Mouse (Mus musculus): ENCODE measurements around the gene Lsm11.

Lsm11 gene

GRCm38 (mm10) chr11:45944643-45945156 is at the start of gene Lsm11:
TSS of gene Lsm11 (minus strand) at chr11:45944935.
- DNase-seq = peak; percentile 98

- no peak for DNase-seq
Observed at GRCm38 (mm10) chr11:45992087-45992486, 47.4 kb upstream of the Lsm11 start.

- DNase-seq = no peak
Observed at GRCm38 (mm10) chr11:45991604-45992003, 46.9 kb upstream of the Lsm11 start.

- DNase-seq = no peak
Observed at GRCm38 (mm10) chr11:45980893-45981253, 36.1 kb upstream of the Lsm11 start.

- peak; percentile 73 for DNase-seq
Observed at GRCm38 (mm10) chr11:45979946-45980892, 35.5 kb upstream of the Lsm11 start, which contains the start of gene Sox30. TSS of gene Sox30 (plus strand) at chr11:45980310.

- DNase-seq = no peak
Observed at GRCm38 (mm10) chr11:45976061-45976460, 31.3 kb upstream of the Lsm11 start.

GRCm38 (mm10) chr11:45974466-45974865 is 29.7 kb upstream of the Lsm11 start:
- DNase-seq = no peak

GRCm38 (mm10) chr11:45973635-45974034 is 28.9 kb upstream of the Lsm11 start:
- no peak for DNase-seq

GRCm38 (mm10) chr11:45968466-45968865 is 23.7 kb upstream of the Lsm11 start:
- no peak for DNase-seq

GRCm38 (mm10) chr11:45966896-45967295 is 22.2 kb upstream of the Lsm11 start:
- no peak for DNase-seq

- peak; percentile 36 for DNase-seq
Observed at GRCm38 (mm10) chr11:45960003-45960402, 15.3 kb upstream of the Lsm11 start.

GRCm38 (mm10) chr11:45959598-45959997 is 14.9 kb upstream of the Lsm11 start:
- no peak for DNase-seq

- DNase-seq = peak; percentile 92
Observed at GRCm38 (mm10) chr11:45955127-45955627, 10.4 kb upstream of the Lsm11 start, which contains the start of gene Thg1l. TSS of gene Thg1l (minus strand) at chr11:45955494.

- no peak for DNase-seq
Observed at GRCm38 (mm10) chr11:45947491-45947890, 2.8 kb upstream of the Lsm11 start.

- DNase-seq = no peak
Observed at GRCm38 (mm10) chr11:45946796-45947195, 2.1 kb upstream of the Lsm11 start.

- peak; percentile 50 for DNase-seq
Observed at GRCm38 (mm10) chr11:45943891-45944642, 668 bp downstream of the Lsm11 start.

- no peak for DNase-seq
Observed at GRCm38 (mm10) chr11:45943108-45943705, 1.5 kb downstream of the Lsm11 start.

GRCm38 (mm10) chr11:45942281-45942680 is 2.5 kb downstream of the Lsm11 start:
- no peak for DNase-seq

GRCm38 (mm10) chr11:45938917-45939316 is 5.8 kb downstream of the Lsm11 start:
- no peak for DNase-seq

GRCm38 (mm10) chr11:45937478-45937877 is 7.3 kb downstream of the Lsm11 start:
- no peak for DNase-seq

GRCm38 (mm10) chr11:45932771-45933170 is 12.0 kb downstream of the Lsm11 start:
- DNase-seq = no peak

GRCm38 (mm10) chr11:45929541-45929940 is 15.2 kb downstream of the Lsm11 start:
- DNase-seq = no peak

GRCm38 (mm10) chr11:45927456-45927855 is 17.3 kb downstream of the Lsm11 start:
- DNase-seq = no peak
